Mouse (Mus musculus) naive thymus-derived CD4-positive, alpha-beta T cell, adult 5 months (primary cell): Measurements from ENCODE around the gene Gm15056. TPM values are rescaled to one million over a fixed set of nuclear protein-coding genes. Genes with fewer than 3 reads are reported as not detected.

Source experiments
- polyA plus RNA-seq: library from polyadenylated mRNA; unstranded; fragments of 100-300 nt; shearing (Covaris generic); gene quantifications from one replicate; pipeline ENCODE4 v1.2.1, GENCODE M21; 2017

Gene Gm15056
- polyA plus RNA-seq: not detected

GRCm38 (mm10) chr8:20902527-20902926 is at the start of gene Gm15056:
Gene Gm15056 (minus strand): TSS chr8:20902627.

DNA sequence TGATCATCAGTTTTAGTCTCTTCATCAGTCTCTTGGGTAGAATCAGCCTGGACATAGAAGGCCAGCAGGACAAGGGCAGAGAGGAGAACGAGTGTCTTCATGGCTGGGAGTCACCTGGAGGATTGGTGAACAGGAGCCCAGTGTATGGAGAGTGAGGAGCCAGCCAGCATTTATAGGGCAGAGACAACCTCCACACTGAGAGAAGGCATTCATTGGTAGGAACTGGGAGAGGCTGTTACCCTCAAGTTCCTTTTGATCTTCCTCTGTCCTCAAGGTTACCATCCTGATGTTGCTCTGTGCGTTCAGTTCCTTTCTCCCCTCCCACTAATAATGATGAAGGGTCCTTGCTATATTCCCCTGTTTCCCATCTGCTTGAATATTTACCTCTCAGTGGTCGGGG is 42.2 kb upstream of the Gm15056 start, which contains the start of gene AY761185:
TSS of gene AY761185 (minus strand) at position 101 of the 400 bp plus-strand sequence.

GRCm38 (mm10) chr8:20921971-20922370 is 19.5 kb upstream of the Gm15056 start, which contains the start of gene Gm6040:
Gene Gm6040 (minus strand): TSS chr8:20922071.

GRCm38 (mm10) chr8:20892369-20892768 is 10.1 kb downstream of the Gm15056 start, which contains the start of gene Defb33:
Gene Defb33 (plus strand): TSS chr8:20892669.

Other genes with a start within 250 kb of the Gm15056 start
- gene Defb33, start 10.0 kb downstream of the Gm15056 start, polyA plus RNA-seq: not detected
- not detected for gene Gm6040, start 19.4 kb upstream of the Gm15056 start, polyA plus RNA-seq
- gene AY761185, start 42.1 kb upstream of the Gm15056 start, polyA plus RNA-seq: not detected
- gene Defa21, start 122.9 kb upstream of the Gm15056 start, polyA plus RNA-seq: not detected
- gene Defa23, start 152.4 kb upstream of the Gm15056 start, polyA plus RNA-seq: not detected
- gene Defa35, start 162.4 kb upstream of the Gm15056 start, polyA plus RNA-seq: not detected
- gene Defa25, start 181.8 kb upstream of the Gm15056 start, polyA plus RNA-seq: not detected
- gene Gm14851, start 193.4 kb upstream of the Gm15056 start, polyA plus RNA-seq: not detected
- gene Defa30, start 232.0 kb upstream of the Gm15056 start, polyA plus RNA-seq: not detected